Mouse (Mus musculus): ENCODE measurements at regions not wholly inside any gene's neighbourhood (a gene's known extent, or its start where the extent isn't known, plus 50 kb on each side); places are given as distances from the start of the nearest gene placed in this dataset.

GRCm38 (mm10) chr4:39926021-39926591, 216.8 kb upstream of the Aco1 start:
- no peak for TF ChIP-seq POLR2A (IDR thresholded peaks at IDR 0.05; ENCODE audit: borderline replicate concordance, low read depth, low read length)
- no peak for TF ChIP-seq CTCF (IDR thresholded peaks at IDR 0.05; ENCODE audit: low read depth, low read length)

All from bone marrow macrophage, adult 2 months (primary cell).